Mouse (Mus musculus): ENCODE measurements at regions not wholly inside any gene's neighbourhood (a gene's known extent, or its start where the extent isn't known, plus 50 kb on each side); places are given as distances from the start of the nearest gene placed in this dataset.

DNA sequence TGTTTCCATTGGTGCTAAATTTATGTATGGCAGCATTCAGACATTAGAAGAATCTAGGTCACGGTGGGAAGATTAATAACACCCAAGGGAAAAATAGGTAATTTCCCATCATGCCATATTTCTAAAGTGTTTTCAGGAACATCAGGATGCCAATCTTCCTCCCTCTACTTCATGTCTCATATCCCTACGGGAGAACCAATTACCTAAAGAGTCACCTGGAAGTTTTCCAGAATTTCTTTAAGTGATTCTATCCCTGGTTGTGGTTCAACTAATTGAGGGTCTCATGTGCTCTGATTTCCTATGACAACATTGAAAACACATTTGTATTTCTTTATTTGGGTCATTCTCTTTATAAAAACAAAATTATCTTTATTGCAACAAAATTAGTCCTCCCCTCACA lies 912.3 kb upstream of the Cited2 start:
- TF ChIP-seq POLR2A (IDR thresholded peaks at IDR 0.05; ENCODE audit: low read depth, low read length) (no peak), CTCF (IDR thresholded peaks at IDR 0.05; ENCODE audit: borderline replicate concordance, insufficient read depth, low read length) (no peak)
- no peak overlapping the region for H3K27ac ChIP-seq (ENCODE audit: insufficient read depth, low read length)
- H3K4me1 ChIP-seq (ENCODE audit: control insufficient read depth, insufficient read depth, low read length), result no peaks in the 10 kb centered on the region
- no peak overlapping the region for H3K4me3 ChIP-seq (ENCODE audit: insufficient read depth, low read length)

- H3K4me3 ChIP-seq (ENCODE audit: insufficient read depth, low read length), result no peak overlapping the region
- TF ChIP-seq POLR2A (IDR thresholded peaks at IDR 0.05; ENCODE audit: low read depth, low read length), result no peak
- TF ChIP-seq CTCF (IDR thresholded peaks at IDR 0.05; ENCODE audit: borderline replicate concordance, insufficient read depth, low read length), result no peak
- H3K27ac ChIP-seq (ENCODE audit: insufficient read depth, low read length), result no peak overlapping the region
- no peaks in the 10 kb centered on the region for H3K4me1 ChIP-seq (ENCODE audit: control insufficient read depth, insufficient read depth, low read length)
These were observed 909.0 kb upstream of the Cited2 start for GRCm38 (mm10) chr10:16814013-16814412.

DNA sequence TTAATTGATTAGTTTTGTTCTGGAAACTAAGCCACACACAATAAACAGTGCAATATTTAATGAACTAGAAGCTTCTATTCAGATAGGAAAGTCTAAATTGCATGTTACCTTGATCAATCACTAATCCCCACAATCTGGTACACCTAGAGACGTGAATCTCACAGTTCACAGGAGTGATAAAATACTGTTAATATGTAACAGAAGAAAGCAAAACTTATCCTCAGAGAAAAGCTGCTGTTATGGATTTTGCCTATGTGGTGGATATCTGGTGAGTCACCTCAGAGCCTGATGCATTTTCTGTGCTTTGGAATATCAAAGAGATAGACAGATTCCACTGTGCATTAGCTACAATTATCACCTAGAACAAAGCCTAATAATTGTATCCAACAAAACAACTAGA lies 861.5 kb upstream of the Cited2 start:
- no peak for TF ChIP-seq CTCF (IDR thresholded peaks at IDR 0.05; ENCODE audit: borderline replicate concordance, insufficient read depth, low read length)
- no peak for TF ChIP-seq POLR2A (IDR thresholded peaks at IDR 0.05; ENCODE audit: low read depth, low read length)
- Histone ChIP-seq H3K4me1 (ENCODE audit: control insufficient read depth, insufficient read depth, low read length) (peaks cover 4% of the 10 kb centered on the region), H3K4me3 (ENCODE audit: insufficient read depth, low read length) (no peak overlapping the region), H3K27ac (ENCODE audit: insufficient read depth, low read length) (no peak overlapping the region)

DNA sequence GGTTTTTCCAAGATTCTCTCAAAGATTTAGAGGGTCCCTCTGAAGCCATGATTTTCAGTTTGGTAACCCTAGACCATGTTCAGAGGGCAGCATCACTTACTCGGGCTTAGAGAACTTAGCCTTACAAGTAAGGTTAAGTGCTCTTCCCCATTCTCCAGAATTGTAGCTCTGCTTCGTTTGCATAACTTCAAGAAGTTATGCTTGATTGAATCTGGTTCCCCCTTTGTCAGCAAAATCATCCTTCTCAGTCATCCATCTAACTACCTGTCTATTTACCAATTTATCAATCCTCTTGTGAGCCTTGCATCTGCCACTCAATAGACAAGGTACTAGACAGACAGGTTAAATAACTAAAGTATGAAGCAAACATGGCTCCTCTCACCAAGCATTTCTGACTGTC lies 856.1 kb upstream of the Cited2 start:
- Histone ChIP-seq H3K4me3 (ENCODE audit: insufficient read depth, low read length) (no peak overlapping the region), H3K4me1 (ENCODE audit: control insufficient read depth, insufficient read depth, low read length) (peaks cover 4% of the 10 kb centered on the region), H3K27ac (ENCODE audit: insufficient read depth, low read length) (no peak overlapping the region)
- TF ChIP-seq CTCF (IDR thresholded peaks at IDR 0.05; ENCODE audit: borderline replicate concordance, insufficient read depth, low read length) (no peak), POLR2A (IDR thresholded peaks at IDR 0.05; ENCODE audit: low read depth, low read length) (no peak)

GRCm38 (mm10) chr10:16874131-16874530 lies 848.9 kb upstream of the Cited2 start:
- TF ChIP-seq POLR2A (IDR thresholded peaks at IDR 0.05; ENCODE audit: low read depth, low read length), result no peak
- no peak for TF ChIP-seq CTCF (IDR thresholded peaks at IDR 0.05; ENCODE audit: borderline replicate concordance, insufficient read depth, low read length)
- peak overlapping the region; percentile 99 for H3K27ac ChIP-seq (ENCODE audit: insufficient read depth, low read length)
- H3K4me1 ChIP-seq (ENCODE audit: control insufficient read depth, insufficient read depth, low read length), result peaks cover 6% of the 10 kb centered on the region; the same call in 1 of the 2 replicates
- H3K4me3 ChIP-seq (ENCODE audit: insufficient read depth, low read length), result no peak overlapping the region

DNA sequence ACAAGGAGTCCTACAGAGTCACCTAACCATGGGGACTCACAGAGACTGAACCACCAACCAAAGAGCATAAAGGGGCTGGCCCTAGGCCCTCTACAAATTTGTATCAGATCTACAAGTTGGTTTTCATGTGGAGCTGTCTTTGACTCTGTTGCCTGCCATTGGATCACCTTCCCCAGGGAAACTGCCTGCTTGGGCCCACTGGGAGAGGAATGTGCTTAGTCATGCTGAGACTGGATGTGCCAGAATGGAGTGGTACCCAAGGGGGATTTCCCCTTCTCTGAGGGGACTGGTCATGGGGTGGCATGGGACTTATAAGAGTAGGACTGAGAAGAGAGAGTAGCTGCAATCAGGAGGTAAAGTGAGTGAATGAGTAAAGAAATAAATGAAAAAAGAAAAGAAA lies 844.8 kb upstream of the Cited2 start:
- Histone ChIP-seq H3K4me3 (ENCODE audit: insufficient read depth, low read length) (no peak overlapping the region), H3K27ac (ENCODE audit: insufficient read depth, low read length) (peak overlapping the region; percentile 4; the same call in 1 of the 2 replicates), H3K4me1 (ENCODE audit: control insufficient read depth, insufficient read depth, low read length) (peaks cover 6% of the 10 kb centered on the region; the same call in 1 of the 2 replicates)
- TF ChIP-seq POLR2A (IDR thresholded peaks at IDR 0.05; ENCODE audit: low read depth, low read length), result no peak
- TF ChIP-seq CTCF (IDR thresholded peaks at IDR 0.05; ENCODE audit: borderline replicate concordance, insufficient read depth, low read length), result no peak

DNA sequence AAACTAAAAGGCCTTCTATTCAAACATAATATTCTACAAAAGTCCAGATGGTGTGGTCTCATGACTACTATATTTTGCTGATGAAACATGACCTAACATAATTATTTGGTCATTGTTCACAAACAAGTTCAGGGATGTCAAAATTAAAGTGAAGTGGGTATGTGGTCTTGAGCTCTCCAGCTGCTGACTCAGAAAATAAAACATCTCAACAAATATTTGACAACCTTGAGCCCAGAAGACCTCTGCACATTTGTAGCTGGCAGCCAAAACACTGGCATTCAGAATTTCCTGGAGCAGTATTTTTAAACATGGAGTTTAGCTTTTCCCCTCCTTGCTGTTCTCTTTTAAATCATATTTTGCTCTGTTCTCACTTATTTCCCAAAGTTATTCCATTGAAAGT lies 829.7 kb upstream of the Cited2 start:
- H3K4me3 ChIP-seq (ENCODE audit: insufficient read depth, low read length), result no peak overlapping the region
- TF ChIP-seq POLR2A (IDR thresholded peaks at IDR 0.05; ENCODE audit: low read depth, low read length) (no peak), CTCF (IDR thresholded peaks at IDR 0.05; ENCODE audit: borderline replicate concordance, insufficient read depth, low read length) (no peak)
- H3K4me1 ChIP-seq (ENCODE audit: control insufficient read depth, insufficient read depth, low read length), result no peaks in the 10 kb centered on the region
- H3K27ac ChIP-seq (ENCODE audit: insufficient read depth, low read length), result no peak overlapping the region

GRCm38 (mm10) chr10:16895332-16895731 lies 827.7 kb upstream of the Cited2 start:
- H3K4me1 ChIP-seq (ENCODE audit: control insufficient read depth, insufficient read depth, low read length), result no peaks in the 10 kb centered on the region
- TF ChIP-seq POLR2A (IDR thresholded peaks at IDR 0.05; ENCODE audit: low read depth, low read length) (no peak), CTCF (IDR thresholded peaks at IDR 0.05; ENCODE audit: borderline replicate concordance, insufficient read depth, low read length) (no peak)
- H3K4me3 ChIP-seq (ENCODE audit: insufficient read depth, low read length), result no peak overlapping the region
- no peak overlapping the region for H3K27ac ChIP-seq (ENCODE audit: insufficient read depth, low read length)

GRCm38 (mm10) chr10:16922888-16923287 lies 800.1 kb upstream of the Cited2 start:
- H3K4me3 ChIP-seq (ENCODE audit: insufficient read depth, low read length), result no peak overlapping the region
- no peaks in the 10 kb centered on the region for H3K4me1 ChIP-seq (ENCODE audit: control insufficient read depth, insufficient read depth, low read length)
- H3K27ac ChIP-seq (ENCODE audit: insufficient read depth, low read length), result no peak overlapping the region
- TF ChIP-seq POLR2A (IDR thresholded peaks at IDR 0.05; ENCODE audit: low read depth, low read length), result no peak
- no peak for TF ChIP-seq CTCF (IDR thresholded peaks at IDR 0.05; ENCODE audit: borderline replicate concordance, insufficient read depth, low read length)

DNA sequence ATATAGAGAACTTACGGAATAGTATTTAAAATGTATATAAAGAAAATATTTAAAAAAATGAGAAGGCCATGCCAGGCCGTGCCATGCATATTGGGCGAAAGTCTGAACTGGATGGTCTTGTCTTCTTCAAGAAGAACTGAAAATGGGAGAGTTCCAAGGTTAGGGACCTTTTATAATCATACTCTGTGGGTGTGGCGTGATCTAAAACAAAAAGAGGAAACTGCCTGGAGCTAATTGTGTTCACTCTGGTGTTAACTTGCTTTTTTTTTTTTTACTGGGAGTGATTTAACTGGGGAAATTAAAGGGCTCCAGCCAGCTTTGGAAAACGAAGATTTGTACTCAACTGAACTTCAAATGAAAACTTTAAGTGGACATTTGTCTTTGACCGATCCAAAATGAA lies 799.2 kb upstream of the Cited2 start:
- Histone ChIP-seq H3K4me1 (ENCODE audit: control insufficient read depth, insufficient read depth, low read length) (no peaks in the 10 kb centered on the region), H3K4me3 (ENCODE audit: insufficient read depth, low read length) (no peak overlapping the region), H3K27ac (ENCODE audit: insufficient read depth, low read length) (no peak overlapping the region)
- no peak for TF ChIP-seq CTCF (IDR thresholded peaks at IDR 0.05; ENCODE audit: borderline replicate concordance, insufficient read depth, low read length)
- TF ChIP-seq POLR2A (IDR thresholded peaks at IDR 0.05; ENCODE audit: low read depth, low read length), result no peak

- TF ChIP-seq POLR2A (IDR thresholded peaks at IDR 0.05; ENCODE audit: low read depth, low read length), result no peak
- TF ChIP-seq CTCF (IDR thresholded peaks at IDR 0.05; ENCODE audit: borderline replicate concordance, insufficient read depth, low read length), result no peak
- Histone ChIP-seq H3K27ac (ENCODE audit: insufficient read depth, low read length) (no peak overlapping the region), H3K4me1 (ENCODE audit: control insufficient read depth, insufficient read depth, low read length) (no peaks in the 10 kb centered on the region), H3K4me3 (ENCODE audit: insufficient read depth, low read length) (no peak overlapping the region)
These were observed 785.3 kb upstream of the Cited2 start for GRCm38 (mm10) chr10:16937705-16938104.
